Mouse (Mus musculus) forebrain, embryonic 12.5 days (tissue): ENCODE data around the gene Krtap12-1. TPM values are rescaled to one million over a fixed set of nuclear protein-coding genes. Genes with fewer than 3 reads are reported as not detected.
"Not testable (repeated sequence)": the region's sequence is repeated elsewhere in the genome, so short reads cannot be mapped to it uniquely, and the experiment has no call there.

Experiments
- ATAC-seq: fragments of 200-750 bp; cut with Nextera tagmentation; 2 replicates; pipeline ENCODE4 v1.8.0; 2017; ENCODE audit warnings: moderate TSS enrichment; ENCODE audit not compliant: low FRiP score
- H3K27ac ChIP-seq: fragments of 300-500 bp; sonication (generic); 2 replicates; pipeline ENCODE4 v1.5.1; 2016; ENCODE audit warnings: mild to moderate bottlenecking
- H3K27me3 ChIP-seq: fragments of 300-500 bp; sonication (generic); 2 replicates; pipeline ENCODE4 v1.6.1; 2016; ENCODE audit warnings: mild to moderate bottlenecking
- H3K36me3 ChIP-seq: fragments of 300-500 bp; sonication (generic); replicated peaks from 2 replicates; pipeline ENCODE4 v1.6.1; 2016; ENCODE audit warnings: mild to moderate bottlenecking
- H3K4me1 ChIP-seq: fragments of 300-500 bp; sonication (generic); 2 replicates; pipeline ENCODE4 v1.6.1; 2016
- H3K4me2 ChIP-seq: fragments of 300-500 bp; sonication (generic); 2 replicates; pipeline ENCODE4 v1.6.1; 2016; ENCODE audit warnings: mild to moderate bottlenecking, moderate library complexity
- H3K4me3 ChIP-seq: fragments of 300-500 bp; sonication (generic); replicated peaks from 2 replicates; pipeline ENCODE4 v1.5.1; 2016; ENCODE audit warnings: mild to moderate bottlenecking
- H3K9ac ChIP-seq: fragments of 300-500 bp; sonication (generic); 2 replicates; pipeline ENCODE4 v1.6.1; 2016; ENCODE audit warnings: mild to moderate bottlenecking
- H3K9me3 ChIP-seq: fragments of 300-500 bp; sonication (generic); 2 replicates; pipeline ENCODE4 v1.6.1; 2016
- WGBS: fragments of 180-500 bp; shearing (Covaris S2); methylation state at CpG from one replicate; pipeline ENCODE4 v1.1.7; 2016; 5-methylcytosine and 5-hydroxymethylcytosine counted together
- polyA plus RNA-seq: library from polyadenylated mRNA; unstranded; fragments of >200 nt; fragmentation: Nextera tagmentation; extraction: Ambion mirVana; gene quantifications from 2 replicates; pipeline ENCODE4 v1.2.1, GENCODE M21; 2016

Krtap12-1 gene
- not detected in 2 replicates for polyA plus RNA-seq

DNA sequence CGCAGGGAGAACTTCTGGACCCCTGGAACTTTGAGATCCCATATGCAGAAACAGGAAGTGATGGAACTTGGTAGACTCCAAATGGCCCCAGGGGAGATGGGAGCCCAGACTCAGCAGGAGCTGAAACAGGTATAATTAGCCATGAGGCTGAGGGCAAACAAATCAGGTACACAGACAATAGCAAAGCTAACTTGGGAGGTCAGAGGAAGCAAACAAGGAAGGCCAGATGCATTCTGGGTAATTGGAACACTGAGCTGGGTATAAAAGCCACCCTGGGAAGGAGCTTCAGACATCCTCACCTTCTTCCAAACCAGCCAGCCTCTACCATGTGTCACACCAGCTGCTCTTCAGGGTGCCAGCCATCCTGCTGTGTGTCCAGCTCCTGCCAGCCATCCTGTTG lies at the start of gene Krtap12-1:
Gene Krtap12-1, plus strand, starts transcription at position 301 of the 400 bp plus-strand sequence.
- not testable (repeated sequence) for H3K4me3 ChIP-seq, H3K9me3 ChIP-seq, H3K4me1 ChIP-seq, H3K27ac ChIP-seq, H3K4me2 ChIP-seq, H3K36me3 ChIP-seq, H3K27me3 ChIP-seq, ATAC-seq, H3K9ac ChIP-seq
- WGBS, result 88% methylated on average over 1 of the region's 1 CpGs

DNA sequence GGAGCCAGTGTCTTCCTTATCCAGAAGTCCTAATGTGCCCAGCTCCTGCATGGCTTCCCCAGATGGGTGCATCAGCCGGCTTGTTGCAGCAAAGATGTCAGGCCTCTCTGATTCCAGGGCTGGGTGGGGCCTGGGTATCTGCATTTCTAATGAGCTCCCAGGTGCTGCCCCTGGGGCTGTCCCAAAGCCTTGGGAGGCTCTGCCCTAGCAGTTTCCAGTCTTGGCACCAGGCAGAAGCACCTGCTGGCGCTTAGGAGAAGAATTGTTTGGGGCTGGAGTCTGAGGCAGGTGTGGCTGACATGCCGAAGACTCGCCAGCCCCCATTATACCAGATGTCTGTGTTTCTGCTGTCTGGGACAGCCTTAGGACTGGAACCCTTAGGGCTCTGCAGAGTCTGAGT lies 49.7 kb upstream of the Krtap12-1 start:
- Histone ChIP-seq H3K9ac (no peak overlapping the region), H3K4me3 (no peak overlapping the region), H3K36me3 (no peaks in the 10 kb centered on the region), H3K27me3 (peaks cover 9% of the 10 kb centered on the region), H3K4me2 (no peak overlapping the region), H3K4me1 (peaks cover 9% of the 10 kb centered on the region), H3K27ac (no peak overlapping the region), H3K9me3 (no peaks in the 10 kb centered on the region)
- ATAC-seq, result no peak
- WGBS, result 80% methylated on average over 4 of the region's 4 CpGs

DNA sequence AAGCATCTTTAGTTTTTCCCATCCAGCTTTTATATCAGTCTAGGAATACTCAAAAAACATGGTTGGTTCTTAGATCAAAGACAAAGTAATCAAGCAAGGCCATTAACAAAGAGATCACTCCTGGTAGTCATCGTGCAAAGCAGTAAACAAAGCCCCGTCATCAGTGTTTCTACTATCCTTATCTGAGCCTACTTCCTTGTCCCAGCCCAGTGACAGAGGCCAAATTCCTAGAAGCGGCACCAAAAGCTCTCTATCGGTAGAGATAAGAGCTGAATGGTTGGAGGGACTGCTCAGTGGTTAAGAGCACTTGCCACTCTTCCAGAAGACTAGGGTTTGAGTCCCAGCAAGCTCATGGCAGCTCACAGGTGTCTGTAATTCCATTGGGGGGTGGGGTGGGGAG lies 48.9 kb upstream of the Krtap12-1 start:
- H3K4me2 ChIP-seq, result no peak overlapping the region
- 85% methylated on average over 4 of the region's 4 CpGs for WGBS
- no peak for ATAC-seq
- no peak overlapping the region for H3K4me3 ChIP-seq
- peaks cover 17% of the 10 kb centered on the region for H3K27me3 ChIP-seq
- H3K36me3 ChIP-seq, result no peaks in the 10 kb centered on the region
- H3K27ac ChIP-seq, result no peak overlapping the region
- H3K4me1 ChIP-seq, result peaks cover 9% of the 10 kb centered on the region
- H3K9me3 ChIP-seq, result no peaks in the 10 kb centered on the region
- no peak overlapping the region for H3K9ac ChIP-seq

DNA sequence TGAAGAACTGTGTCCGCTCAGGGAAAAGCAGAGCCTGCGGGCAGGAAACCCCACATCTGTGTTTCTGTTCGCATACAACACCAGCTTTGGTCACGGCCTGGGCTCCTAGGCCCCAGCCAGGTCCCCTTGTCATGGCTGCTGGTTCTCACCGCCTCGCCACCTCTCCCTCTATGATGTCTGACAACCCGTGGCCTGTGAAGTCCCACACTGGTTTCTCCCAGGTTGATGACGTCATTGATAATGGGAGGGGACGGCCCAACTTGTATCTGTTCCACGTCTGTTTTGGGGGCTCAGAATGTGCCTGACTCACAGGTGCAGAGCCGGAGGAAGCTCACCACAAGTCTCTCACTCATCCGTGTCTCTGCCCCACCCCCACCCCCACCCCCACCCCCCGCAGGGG lies 46.6 kb upstream of the Krtap12-1 start:
- Histone ChIP-seq H3K4me2 (no peak overlapping the region), H3K4me3 (no peak overlapping the region), H3K4me1 (peaks cover 22% of the 10 kb centered on the region), H3K9ac (no peak overlapping the region), H3K27me3 (peaks cover 38% of the 10 kb centered on the region), H3K27ac (no peak overlapping the region), H3K36me3 (no peaks in the 10 kb centered on the region), H3K9me3 (no peaks in the 10 kb centered on the region)
- WGBS, result 66% methylated on average over 13 of the region's 13 CpGs
- no peak for ATAC-seq

DNA sequence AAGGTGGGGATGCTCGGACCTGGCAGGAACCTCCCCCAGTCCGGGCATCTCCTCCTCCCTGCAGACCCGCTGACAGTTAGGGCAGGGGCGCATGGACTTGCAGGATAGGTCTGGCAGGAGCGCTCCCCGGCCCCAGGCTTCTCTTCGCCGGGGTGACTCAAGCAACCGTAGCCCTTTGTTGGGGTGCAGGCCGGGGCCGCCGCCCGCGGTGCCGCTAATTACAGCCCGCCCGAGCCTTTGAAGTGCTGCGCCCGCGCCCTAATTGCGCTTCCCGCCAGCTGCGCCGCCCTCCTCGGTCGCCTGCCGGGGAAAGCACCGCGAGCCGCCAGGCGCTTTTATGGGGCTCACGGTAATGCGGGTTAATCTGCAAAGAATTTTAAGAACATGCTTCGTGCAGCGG lies 42.8 kb upstream of the Krtap12-1 start:
- Histone ChIP-seq H3K36me3 (no peaks in the 10 kb centered on the region), H3K4me2 (peak overlapping the region; percentile 59), H3K27ac (peak overlapping the region; percentile 36; the same call in 1 of the 2 replicates), H3K4me3 (peak overlapping the region; percentile 28), H3K9me3 (no peaks in the 10 kb centered on the region), H3K4me1 (peaks cover 22% of the 10 kb centered on the region), H3K9ac (peak overlapping the region; percentile 2; the same call in 1 of the 2 replicates), H3K27me3 (peaks cover 47% of the 10 kb centered on the region)
- peak; percentile 72 for ATAC-seq
- under 1% methylated on average over 35 of the region's 35 CpGs for WGBS

DNA sequence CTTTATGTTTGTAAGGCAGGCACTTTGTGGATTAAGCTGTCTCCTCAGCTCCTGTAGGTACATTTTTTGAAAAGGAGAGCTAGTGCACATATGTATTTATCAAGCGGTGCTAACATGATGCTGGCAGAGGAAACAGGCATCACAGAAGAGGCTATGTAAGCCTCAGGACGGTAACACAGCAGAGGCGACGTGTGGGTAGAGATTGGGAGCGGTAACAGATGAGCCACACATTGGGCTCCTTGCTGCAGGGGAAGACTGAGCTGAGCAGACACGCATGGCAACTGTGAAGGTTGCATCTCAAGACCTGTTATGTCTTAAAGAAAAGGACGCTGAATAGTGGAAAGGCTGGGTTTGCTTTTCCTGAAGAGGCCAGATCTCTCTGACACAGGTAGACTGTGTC lies 37.4 kb upstream of the Krtap12-1 start:
- WGBS, result 80% methylated on average over 7 of the region's 7 CpGs
- peaks cover 18% of the 10 kb centered on the region for H3K4me1 ChIP-seq
- no peaks in the 10 kb centered on the region for H3K36me3 ChIP-seq
- no peaks in the 10 kb centered on the region for H3K9me3 ChIP-seq
- peaks cover 60% of the 10 kb centered on the region for H3K27me3 ChIP-seq
- no peak overlapping the region for H3K4me2 ChIP-seq
- no peak for ATAC-seq
- no peak overlapping the region for H3K27ac ChIP-seq
- H3K9ac ChIP-seq, result no peak overlapping the region
- H3K4me3 ChIP-seq, result no peak overlapping the region

DNA sequence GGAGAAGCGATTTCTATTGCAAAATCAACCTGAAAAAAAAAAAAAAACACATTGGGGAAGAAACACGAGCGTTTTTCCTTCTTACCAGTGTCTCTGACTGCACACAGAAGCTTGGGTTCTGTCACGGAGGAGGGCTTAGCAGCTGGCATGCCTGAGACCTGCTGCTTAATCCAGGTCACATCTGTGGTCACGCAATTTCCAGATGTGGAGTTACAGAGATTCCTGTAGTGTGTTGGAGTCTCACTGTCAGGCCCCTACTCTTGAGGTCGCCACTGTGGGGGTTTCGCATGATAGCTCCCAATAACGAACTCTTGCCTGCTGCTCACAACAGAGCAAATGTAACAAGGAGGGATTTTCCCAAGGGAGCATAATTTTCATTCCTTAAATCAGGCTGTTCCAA lies 36.2 kb upstream of the Krtap12-1 start:
- no peaks in the 10 kb centered on the region for H3K9me3 ChIP-seq
- peaks cover 18% of the 10 kb centered on the region for H3K4me1 ChIP-seq
- ATAC-seq, result no peak
- peaks cover 50% of the 10 kb centered on the region for H3K27me3 ChIP-seq
- no peak overlapping the region for H3K27ac ChIP-seq
- no peaks in the 10 kb centered on the region for H3K36me3 ChIP-seq
- H3K4me3 ChIP-seq, result no peak overlapping the region
- 36% methylated on average over 8 of the region's 8 CpGs for WGBS
- H3K4me2 ChIP-seq, result no peak overlapping the region
- no peak overlapping the region for H3K9ac ChIP-seq

DNA sequence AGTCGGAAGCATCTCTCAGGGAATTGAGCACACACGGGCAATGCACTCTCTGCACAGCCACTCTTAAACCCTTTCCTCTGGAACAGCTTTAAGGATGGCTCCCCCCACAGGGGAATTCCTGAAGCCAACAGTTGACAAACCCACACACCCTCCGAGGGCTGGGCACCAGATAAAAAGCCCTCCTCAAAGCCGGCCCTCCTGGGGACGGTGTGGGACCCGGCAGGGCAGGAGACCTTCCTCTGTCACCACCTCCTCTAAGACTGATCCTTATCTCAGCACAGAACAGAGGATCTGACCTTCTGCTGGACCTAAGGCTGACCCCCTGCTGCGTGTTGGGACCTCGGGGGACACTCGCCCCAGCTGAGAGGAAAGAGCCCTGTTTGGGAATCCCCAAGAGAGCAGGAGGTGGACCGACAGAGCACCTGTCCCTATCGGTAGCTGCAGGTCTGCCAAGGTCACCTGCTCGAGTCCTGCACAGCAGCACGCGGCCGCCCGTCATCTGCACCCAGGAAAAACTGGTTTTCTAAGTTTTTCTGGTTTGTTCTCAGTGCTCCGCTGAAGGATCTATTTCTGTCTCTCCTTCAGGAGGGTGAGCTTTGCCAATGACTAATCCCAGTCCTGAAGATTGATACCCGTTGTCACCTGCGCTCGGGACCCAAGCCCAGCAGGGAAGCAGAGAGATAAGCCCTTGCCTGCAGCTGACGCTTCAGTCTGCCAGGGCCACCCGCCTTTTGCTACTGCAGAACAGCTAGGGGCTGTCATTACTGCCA lies 34.3 kb upstream of the Krtap12-1 start, which contains the start of gene Tspear:
Gene Tspear, plus strand, starts transcription at position 675 of the 770 bp plus-strand sequence.
- Histone ChIP-seq H3K9me3 (no peaks in the 10 kb centered on the region), H3K4me2 (no peak within 1 kb of the TSS), H3K9ac (no peak within 1 kb of the TSS), H3K4me3 (no peak within 1 kb of the TSS), H3K27ac (no peak within 1 kb of the TSS), H3K36me3 (no peaks in the 10 kb centered on the region), H3K4me1 (peaks cover 31% of the 10 kb centered on the region), H3K27me3 (peaks cover 45% of the 10 kb centered on the region)
- no peak for ATAC-seq
- WGBS, result 7% methylated on average over 22 of the region's 22 CpGs

DNA sequence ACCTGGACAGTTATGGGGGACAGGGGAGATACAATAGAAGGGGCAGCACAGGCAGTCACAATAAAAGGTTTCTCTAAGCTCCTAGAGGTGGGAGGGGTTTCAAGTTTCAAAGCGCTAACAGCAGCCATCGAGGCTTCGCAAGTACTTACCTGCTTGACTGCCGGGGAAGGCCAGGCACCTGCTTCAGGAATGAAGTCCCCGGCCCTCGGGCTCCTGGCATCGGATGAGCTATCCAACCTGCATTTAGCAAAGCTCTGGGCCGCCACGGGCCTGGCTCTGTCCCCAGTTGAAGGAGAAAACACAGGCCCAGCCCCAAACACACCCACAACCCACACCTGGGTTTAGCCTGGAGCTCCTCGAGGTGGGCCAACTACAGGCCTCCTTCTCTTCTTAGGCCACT lies 33.4 kb upstream of the Krtap12-1 start:
- peaks cover 45% of the 10 kb centered on the region for H3K27me3 ChIP-seq
- no peak for ATAC-seq
- no peak overlapping the region for H3K9ac ChIP-seq
- no peak overlapping the region for H3K27ac ChIP-seq
- H3K4me3 ChIP-seq, result no peak overlapping the region
- 24% methylated on average over 10 of the region's 10 CpGs for WGBS
- peaks cover 31% of the 10 kb centered on the region for H3K4me1 ChIP-seq
- no peaks in the 10 kb centered on the region for H3K36me3 ChIP-seq
- no peaks in the 10 kb centered on the region for H3K9me3 ChIP-seq
- no peak overlapping the region for H3K4me2 ChIP-seq

DNA sequence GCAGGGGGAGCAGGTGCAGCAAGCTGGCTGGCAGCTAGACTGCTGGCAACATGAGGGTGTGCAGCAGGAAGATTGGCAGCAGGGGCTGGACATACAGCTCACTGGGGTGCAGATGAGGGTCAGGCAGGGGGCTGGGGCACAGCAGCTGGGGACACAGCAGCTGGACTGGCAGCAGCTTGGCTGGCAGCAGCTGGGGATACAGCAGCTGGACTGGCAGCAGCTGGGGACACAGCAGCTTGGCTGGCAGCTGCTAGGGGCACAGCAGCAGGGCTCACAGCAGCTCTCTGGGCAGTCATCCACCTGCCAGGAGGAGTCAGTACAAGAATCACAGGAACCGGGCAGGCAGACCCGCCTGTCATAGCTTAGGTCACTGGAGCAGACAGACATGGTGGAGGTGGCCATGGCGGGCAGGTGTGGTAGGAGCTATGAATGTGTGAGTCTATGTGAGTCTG lies 30.0 kb upstream of the Krtap12-1 start, which contains the start of gene Gm19402:
Gene Gm19402, minus strand, starts transcription at position 402 of the 452 bp plus-strand sequence.
- H3K27ac ChIP-seq, result peak within 1 kb of the TSS; percentile 36; the same call in 1 of the 2 replicates
- WGBS, result 62% methylated on average over 3 of the region's 3 CpGs

DNA sequence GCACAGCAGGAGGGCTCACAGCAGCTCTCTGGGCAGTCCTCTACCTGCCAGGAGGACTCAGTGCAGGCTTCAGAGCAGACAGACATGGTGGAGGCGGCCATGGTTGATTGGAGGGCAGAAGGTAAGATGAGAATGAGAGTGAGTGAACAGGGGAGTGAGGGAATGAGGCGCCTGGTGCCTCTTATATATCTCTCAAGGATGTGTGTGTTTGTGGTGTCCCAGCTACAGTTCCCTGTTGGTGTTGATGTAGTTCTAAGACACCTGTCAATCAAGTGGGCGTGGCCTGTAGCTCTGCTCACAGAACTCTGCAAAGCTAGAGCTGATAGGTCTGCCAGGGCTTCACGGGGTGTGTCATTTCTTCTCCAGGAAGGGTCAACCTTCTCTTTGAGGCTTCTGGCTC lies 23.3 kb upstream of the Krtap12-1 start, which contains the start of gene Gm9508:
Gene Gm9508, minus strand, starts transcription at position 101 of the 400 bp plus-strand sequence.
- Histone ChIP-seq H3K9me3 (no peaks in the 10 kb centered on the region), H3K4me3 (no peak within 1 kb of the TSS), H3K27me3 (no peaks in the 10 kb centered on the region), H3K27ac (no peak within 1 kb of the TSS), H3K36me3 (no peaks in the 10 kb centered on the region), H3K9ac (no peak within 1 kb of the TSS), H3K4me1 (no peaks in the 10 kb centered on the region; the same call in 1 of the 2 replicates), H3K4me2 (no peak within 1 kb of the TSS)
- 36% methylated on average over 4 of the region's 4 CpGs for WGBS
- no peak for ATAC-seq

More for the DNA sequence above, 30.0 kb upstream of the Krtap12-1 start, which contains the start of gene Gm19402:
- H3K27me3 ChIP-seq, result peaks cover 25% of the 10 kb centered on the region
- H3K4me1 ChIP-seq, result peaks cover 22% of the 10 kb centered on the region
- H3K4me3 ChIP-seq, H3K4me2 ChIP-seq, H3K9ac ChIP-seq, ATAC-seq, H3K36me3 ChIP-seq, H3K9me3 ChIP-seq: not testable (repeated sequence)

DNA sequence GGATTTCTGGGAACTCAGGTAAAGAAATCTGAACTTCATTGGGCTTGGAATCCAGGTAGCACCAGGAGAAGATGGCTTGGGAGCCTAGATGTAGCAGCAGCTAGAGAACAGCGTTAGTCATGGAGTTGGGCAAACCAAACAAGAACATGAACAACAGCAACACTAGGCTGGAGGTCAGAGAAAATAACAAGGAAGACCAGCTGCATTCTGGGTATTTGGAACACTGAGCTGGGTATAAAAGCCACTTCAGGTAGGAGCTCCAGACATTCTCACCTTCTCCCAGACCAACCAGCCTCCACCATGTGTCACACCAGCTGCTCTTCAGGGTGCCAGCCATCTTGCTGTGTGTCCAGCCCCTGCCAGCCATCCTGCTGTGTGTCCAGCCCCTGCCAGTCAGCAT lies 14.1 kb upstream of the Krtap12-1 start, which contains the start of gene Gm10272:
Gene Gm10272, plus strand, starts transcription at position 301 of the 400 bp plus-strand sequence.
- Histone ChIP-seq H3K27ac (no peak within 1 kb of the TSS), H3K4me2 (no peak within 1 kb of the TSS), H3K9me3 (peaks cover 22% of the 10 kb centered on the region), H3K27me3 (no peaks in the 10 kb centered on the region), H3K36me3 (no peaks in the 10 kb centered on the region), H3K4me3 (no peak within 1 kb of the TSS), H3K9ac (no peak within 1 kb of the TSS), H3K4me1 (no peaks in the 10 kb centered on the region)
- no peak for ATAC-seq
- 96% methylated on average over 1 of the region's 1 CpGs for WGBS
